Mouse (Mus musculus) embryonic facial prominence, embryonic 14.5 days (tissue): ENCODE data around the gene Akap8. TPM values are rescaled to one million over a fixed set of nuclear protein-coding genes. Genes with fewer than 3 reads are reported as not detected.

Source experiments
- ATAC-seq: fragments of 200-750 bp; cut with Nextera tagmentation; 2 replicates; pipeline ENCODE4 v1.8.0; 2017; ENCODE audit warnings: low read depth, moderate number of reproducible peaks, moderate TSS enrichment
- DNase-seq: peaks from one replicate; pipeline ENCODE4 v3.0.0-alpha.2; 2015; ENCODE audit warnings: low spot score
- H3K27ac ChIP-seq: fragments of 300-500 bp; sonication (generic); replicated peaks from 2 replicates; pipeline ENCODE4 v1.5.1; 2014; ENCODE audit warnings: low read depth, mild to moderate bottlenecking, low read length, moderate library complexity
- H3K27me3 ChIP-seq: fragments of 300-500 bp; sonication (generic); replicated peaks from 2 replicates; pipeline ENCODE4 v1.6.1; 2014; ENCODE audit warnings: low read length; ENCODE audit not compliant: control insufficient read depth, insufficient read depth
- H3K36me3 ChIP-seq: fragments of 300-500 bp; sonication (generic); 2 replicates; pipeline ENCODE4 v1.6.1; 2014; ENCODE audit warnings: low read length, mixed read lengths; ENCODE audit not compliant: control insufficient read depth, insufficient read depth
- H3K4me1 ChIP-seq: fragments of 300-500 bp; sonication (generic); 2 replicates; pipeline ENCODE4 v1.6.1; 2014; ENCODE audit warnings: antibody characterized with exemption, low read length; ENCODE audit not compliant: control insufficient read depth, insufficient read depth
- H3K4me2 ChIP-seq: fragments of 300-500 bp; sonication (generic); 2 replicates; pipeline ENCODE4 v1.6.1; 2014; ENCODE audit warnings: low read depth, mild to moderate bottlenecking, low read length, moderate library complexity, mixed read lengths
- H3K4me3 ChIP-seq: fragments of 300-500 bp; sonication (generic); 2 replicates; pipeline ENCODE4 v1.5.1; 2014; ENCODE audit warnings: low read depth, mild to moderate bottlenecking, low read length
- H3K9ac ChIP-seq: fragments of 300-500 bp; sonication (generic); 2 replicates; pipeline ENCODE4 v1.6.1; 2014; ENCODE audit warnings: low read depth, mild to moderate bottlenecking, low read length, moderate library complexity, mixed read lengths
- H3K9me3 ChIP-seq: fragments of 300-500 bp; sonication (generic); 2 replicates; pipeline ENCODE4 v1.6.1; 2016; ENCODE audit warnings: low read length; ENCODE audit not compliant: control insufficient read depth
- WGBS: fragments of 180-500 bp; shearing (Covaris S2); extraction: QIAGEN DNeasy Blood & Tissue Kit; methylation state at CpG from one replicate; pipeline ENCODE4 v1.1.7; 2014; 5-methylcytosine and 5-hydroxymethylcytosine counted together
- polyA plus RNA-seq: library from polyadenylated mRNA; unstranded; fragments of >200 nt; fragmentation: Nextera tagmentation; extraction: Ambion mirVana; gene quantifications from 2 replicates; pipeline ENCODE4 v1.2.1, GENCODE M21; 2014

Gene Akap8
- polyA plus RNA-seq, 1 experiment from 2014 or later, result 33.0 TPM

GRCm38 (mm10) chr17:32284262-32285137 is 36.5 kb downstream of the Akap8 start, which contains the start of gene Brd4:
Gene Brd4 (minus strand): TSS chr17:32284722.
- H3K27me3 ChIP-seq, result no peaks in the 10 kb centered on the region
- no peaks in the 10 kb centered on the region for H3K9me3 ChIP-seq
- under 1% methylated on average over 46 of the region's 100 CpGs for WGBS
- DNase-seq (peak; percentile 94), ATAC-seq (peak; percentile 93)
- H3K27ac ChIP-seq, result peak within 1 kb of the TSS; percentile 99
- H3K9ac ChIP-seq, result peak within 1 kb of the TSS; percentile 99
- peaks cover 21% of the 10 kb centered on the region for H3K4me1 ChIP-seq
- H3K4me2 ChIP-seq, result peak within 1 kb of the TSS; percentile 61
- no peaks in the 10 kb centered on the region for H3K36me3 ChIP-seq
- H3K4me3 ChIP-seq, result peak within 1 kb of the TSS; percentile 74

DNA sequence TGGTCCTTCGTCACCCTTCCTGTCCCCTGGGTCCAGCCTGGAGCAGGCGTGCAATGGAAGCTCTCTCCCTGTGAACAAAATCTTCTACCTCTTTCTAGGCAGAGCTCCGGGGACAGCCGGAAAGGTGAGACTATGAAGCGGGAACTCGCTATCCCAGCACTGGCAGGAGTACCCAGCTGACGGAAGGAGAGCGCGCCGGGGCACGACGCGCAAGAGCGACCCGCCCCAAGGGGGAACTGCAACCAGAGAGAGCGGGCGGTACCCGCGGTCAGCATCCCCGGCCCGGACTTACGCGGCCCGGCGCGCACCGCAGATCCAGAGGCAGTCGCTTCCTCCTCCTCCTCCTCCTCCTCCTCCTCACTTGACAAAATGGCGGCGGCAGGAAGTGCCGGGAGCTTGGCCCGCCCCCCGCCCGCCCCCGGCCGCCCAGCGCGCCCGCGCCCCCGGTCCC is 37.2 kb downstream of the Akap8 start:
- Histone ChIP-seq H3K4me3 (peak overlapping the region; percentile 74), H3K4me1 (peaks cover 21% of the 10 kb centered on the region), H3K27me3 (no peaks in the 10 kb centered on the region), H3K9me3 (no peaks in the 10 kb centered on the region), H3K4me2 (peak overlapping the region; percentile 61), H3K36me3 (no peaks in the 10 kb centered on the region), H3K9ac (peak overlapping the region; percentile 99), H3K27ac (peak overlapping the region; percentile 99)
- ATAC-seq (peak; percentile 73), DNase-seq (peak; percentile 77)
- 0% methylated on average over 15 of the region's 41 CpGs for WGBS

DNA sequence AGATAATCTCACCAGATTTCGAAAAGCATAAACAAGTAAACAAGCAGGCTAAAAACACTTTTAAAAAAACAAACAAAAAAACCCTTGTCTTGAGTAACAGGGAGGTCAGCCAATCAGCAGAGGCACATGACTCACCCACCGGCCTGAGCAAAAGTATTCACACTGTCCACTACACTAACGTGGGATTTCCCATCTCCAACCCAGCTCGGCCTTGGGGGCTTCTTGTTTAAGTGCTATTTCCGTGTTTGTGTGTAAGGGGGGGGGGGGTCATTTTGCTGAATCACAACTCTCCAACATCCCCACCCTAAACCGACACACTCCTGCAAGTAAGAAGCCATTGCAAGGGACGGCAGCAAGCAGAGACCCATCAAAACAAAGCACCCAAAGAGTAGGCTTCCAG is 37.7 kb downstream of the Akap8 start:
- Histone ChIP-seq H3K4me2 (peak overlapping the region; percentile 61), H3K36me3 (no peaks in the 10 kb centered on the region), H3K9me3 (no peaks in the 10 kb centered on the region), H3K27me3 (no peaks in the 10 kb centered on the region), H3K9ac (peak overlapping the region; percentile 99), H3K27ac (peak overlapping the region; percentile 99), H3K4me3 (peak overlapping the region; percentile 74), H3K4me1 (peaks cover 21% of the 10 kb centered on the region)
- 9% methylated on average over 7 of the region's 7 CpGs for WGBS
- peak; percentile 24 for DNase-seq
- ATAC-seq, result no peak

DNA sequence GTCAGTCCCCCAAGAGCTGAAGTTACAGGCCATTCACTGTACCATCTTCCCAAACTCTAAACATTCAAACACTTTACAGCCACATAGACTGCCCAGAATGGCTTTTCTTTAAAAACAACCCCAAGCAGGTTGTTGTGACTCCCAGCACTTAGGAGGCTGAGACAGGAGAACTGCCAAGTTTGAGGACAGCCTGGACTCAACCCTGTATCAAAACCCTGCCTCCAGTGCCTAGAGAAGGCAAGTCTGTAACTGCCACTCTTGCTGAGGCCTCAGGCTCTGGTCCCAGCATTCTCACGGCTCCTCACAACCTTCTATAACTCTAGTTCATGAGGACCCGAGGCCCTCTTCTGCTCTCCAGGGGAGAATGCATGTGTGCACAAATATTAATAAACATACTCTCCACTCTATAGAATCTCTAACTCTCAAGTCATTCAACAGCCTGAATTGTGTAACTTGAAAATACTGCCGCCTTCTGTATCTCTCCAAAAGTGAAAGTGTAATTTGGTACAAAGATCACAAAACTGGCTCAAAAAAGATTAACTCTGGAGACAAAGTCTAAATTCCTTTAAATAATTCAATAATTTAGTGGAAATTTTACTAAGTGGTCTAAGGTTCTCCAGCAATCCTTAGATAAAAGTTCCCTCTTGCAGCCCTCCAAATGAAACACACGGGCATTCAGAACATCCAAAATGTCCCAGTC is 39.3 kb downstream of the Akap8 start:
- Histone ChIP-seq H3K4me2 (peak overlapping the region; percentile 61; the same call in 1 of the 2 replicates), H3K36me3 (no peaks in the 10 kb centered on the region), H3K27ac (no peak overlapping the region), H3K4me3 (no peak overlapping the region), H3K9me3 (no peaks in the 10 kb centered on the region), H3K9ac (no peak overlapping the region), H3K4me1 (peaks cover 21% of the 10 kb centered on the region), H3K27me3 (no peaks in the 10 kb centered on the region)
- DNase-seq, result no peak
- WGBS, result 65% methylated on average over 4 of the region's 4 CpGs
- no peak for ATAC-seq

DNA sequence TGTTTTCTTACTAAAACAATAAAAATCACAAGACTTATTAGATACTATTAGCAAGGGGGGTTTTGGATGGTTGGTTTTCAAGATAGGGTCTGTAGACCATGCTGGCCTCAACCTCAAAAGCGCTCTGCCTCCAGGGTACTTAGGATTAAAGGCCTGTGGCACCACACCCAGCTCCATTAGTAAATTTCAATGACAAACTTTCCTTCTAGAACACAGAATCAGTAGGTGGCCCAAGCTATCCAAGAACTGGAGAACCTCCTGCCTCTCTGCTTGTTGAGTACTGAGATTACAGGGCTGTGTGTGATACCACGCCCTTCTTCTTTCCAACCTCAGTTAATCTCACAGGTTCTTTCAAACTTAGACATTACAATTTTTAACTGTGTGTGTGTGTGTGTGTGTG is 39.9 kb downstream of the Akap8 start:
- no peak for DNase-seq
- no peaks in the 10 kb centered on the region for H3K36me3 ChIP-seq
- peaks cover 21% of the 10 kb centered on the region for H3K4me1 ChIP-seq
- no peak overlapping the region for H3K4me2 ChIP-seq
- no peak for ATAC-seq
- H3K4me3 ChIP-seq, result no peak overlapping the region
- H3K27me3 ChIP-seq, result no peaks in the 10 kb centered on the region
- no peak overlapping the region for H3K27ac ChIP-seq
- no peaks in the 10 kb centered on the region for H3K9me3 ChIP-seq
- no peak overlapping the region for H3K9ac ChIP-seq
- 98% methylated on average over 2 of the region's 2 CpGs for WGBS

GRCm38 (mm10) chr17:32280575-32280974 is 40.5 kb downstream of the Akap8 start:
- no peak overlapping the region for H3K4me3 ChIP-seq
- H3K27ac ChIP-seq, result no peak overlapping the region
- DNase-seq, result no peak
- H3K36me3 ChIP-seq, result no peaks in the 10 kb centered on the region
- ATAC-seq, result no peak
- no peaks in the 10 kb centered on the region for H3K9me3 ChIP-seq
- no peaks in the 10 kb centered on the region for H3K27me3 ChIP-seq
- 80% methylated on average over 3 of the region's 3 CpGs for WGBS
- peaks cover 21% of the 10 kb centered on the region for H3K4me1 ChIP-seq
- H3K9ac ChIP-seq, result no peak overlapping the region
- H3K4me2 ChIP-seq, result no peak overlapping the region

GRCm38 (mm10) chr17:32277201-32277600 is 43.8 kb downstream of the Akap8 start:
- 74% methylated on average over 1 of the region's 1 CpGs for WGBS
- Histone ChIP-seq H3K4me1 (peaks cover 7% of the 10 kb centered on the region; the same call in 1 of the 2 replicates), H3K4me2 (no peak overlapping the region), H3K4me3 (no peak overlapping the region), H3K27me3 (no peaks in the 10 kb centered on the region), H3K9ac (no peak overlapping the region), H3K27ac (no peak overlapping the region), H3K36me3 (no peaks in the 10 kb centered on the region), H3K9me3 (no peaks in the 10 kb centered on the region)
- ATAC-seq, result no peak
- DNase-seq, result no peak

GRCm38 (mm10) chr17:32275568-32275967 is 45.5 kb downstream of the Akap8 start:
- Histone ChIP-seq H3K27ac (no peak overlapping the region), H3K36me3 (no peaks in the 10 kb centered on the region), H3K27me3 (no peaks in the 10 kb centered on the region), H3K4me2 (no peak overlapping the region), H3K4me3 (no peak overlapping the region), H3K9me3 (no peaks in the 10 kb centered on the region), H3K9ac (no peak overlapping the region), H3K4me1 (no peaks in the 10 kb centered on the region)
- DNase-seq (no peak), ATAC-seq (no peak)
- WGBS, result 84% methylated on average over 3 of the region's 3 CpGs
